Mouse (Mus musculus) cortical plate, adult 2 months (tissue): Measurements from ENCODE around the gene Auts2. TPM values are rescaled to one million over a fixed set of nuclear protein-coding genes. Genes with fewer than 3 reads are reported as not detected.

ENCODE experiments used
- H3K27ac ChIP-seq: fragments of 200-500 bp; 2 replicates; pipeline ENCODE4 v1.5.1; 2012; ENCODE audit warnings: low read length, control low read depth, inconsistent platforms; ENCODE audit not compliant: insufficient read depth
- H3K4me1 ChIP-seq: fragments of 200-500 bp; 2 replicates; pipeline ENCODE4 v1.6.1; 2011; ENCODE audit warnings: low read length; ENCODE audit not compliant: control insufficient read depth, insufficient read depth
- H3K4me3 ChIP-seq: fragments of 200-500 bp; 2 replicates; pipeline ENCODE4 v1.5.1; 2011; ENCODE audit warnings: mild to moderate bottlenecking, low read length, control low read depth; ENCODE audit not compliant: insufficient read depth
- CTCF ChIP-seq: fragments of 200-500 bp; IDR thresholded peaks from 2 replicates; pipeline ENCODE4 v1.5.1; 2011; ENCODE audit warnings: mild to moderate bottlenecking, control low read depth, low read length; ENCODE audit not compliant: insufficient read depth; ENCODE audit errors: extremely low read depth
- POLR2A ChIP-seq: fragments of 200-500 bp; IDR thresholded peaks from 2 replicates; pipeline ENCODE4 v1.6.1; 2011; ENCODE audit warnings: mild to moderate bottlenecking, low read length, control low read depth; ENCODE audit not compliant: insufficient read depth; ENCODE audit errors: extremely low read depth
- polyA plus RNA-seq: library from polyadenylated mRNA; depleted of rRNA; stranded (reverse); fragments of >200 nt; gene quantifications from 2 replicates; pipeline ENCODE4 v1.2.3, GENCODE M21; 2012

The Auts2 gene
- polyA plus RNA-seq, 1 experiment: 29.7 TPM

DNA sequence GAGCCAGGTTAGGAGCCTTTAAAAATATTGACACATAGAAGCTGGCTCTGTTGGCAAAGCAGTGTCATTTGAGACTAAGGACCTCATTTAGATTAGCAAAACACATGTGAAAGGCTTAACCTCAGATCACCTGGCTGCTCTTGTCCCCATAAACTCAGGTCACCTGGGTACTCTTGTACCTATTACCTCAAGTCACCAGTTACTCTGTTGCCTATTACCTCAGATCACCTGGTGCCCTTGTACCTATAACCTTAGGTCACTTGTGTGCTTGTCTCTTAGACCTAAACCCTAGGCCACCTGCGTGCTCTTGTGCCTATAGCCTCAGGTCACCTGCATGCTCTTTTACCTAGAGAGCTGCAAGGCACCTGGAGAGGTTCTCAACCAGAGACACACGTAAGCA, 928.9 kb downstream of the Auts2 start:
- TF ChIP-seq CTCF (no peak), POLR2A (no peak)
- Histone ChIP-seq H3K4me3 (peak overlapping the region; percentile 32), H3K27ac (no peak overlapping the region), H3K4me1 (no peaks in the 10 kb centered on the region)

DNA sequence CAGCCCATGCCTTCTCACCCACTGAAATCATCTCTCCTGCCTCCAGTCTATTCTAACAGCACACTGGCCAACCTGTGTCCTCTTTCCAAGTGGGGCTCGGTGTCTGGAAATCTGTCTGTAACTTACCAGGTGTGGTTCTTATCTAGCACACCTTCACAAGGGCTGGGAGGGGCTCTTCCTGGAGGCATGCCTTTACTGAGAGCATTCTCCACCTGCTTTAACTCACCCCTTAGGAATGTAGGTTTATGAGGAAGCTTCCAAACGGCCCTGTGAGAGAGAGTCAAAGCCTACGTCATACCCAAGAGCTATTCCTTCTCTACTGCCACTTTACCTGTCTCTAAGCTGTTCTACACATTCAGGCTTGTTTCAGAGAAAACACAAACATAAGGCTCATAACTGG, 929.8 kb downstream of the Auts2 start:
- Histone ChIP-seq H3K27ac (no peak overlapping the region), H3K4me3 (no peak overlapping the region), H3K4me1 (no peaks in the 10 kb centered on the region)
- TF ChIP-seq POLR2A (no peak), CTCF (no peak)

DNA sequence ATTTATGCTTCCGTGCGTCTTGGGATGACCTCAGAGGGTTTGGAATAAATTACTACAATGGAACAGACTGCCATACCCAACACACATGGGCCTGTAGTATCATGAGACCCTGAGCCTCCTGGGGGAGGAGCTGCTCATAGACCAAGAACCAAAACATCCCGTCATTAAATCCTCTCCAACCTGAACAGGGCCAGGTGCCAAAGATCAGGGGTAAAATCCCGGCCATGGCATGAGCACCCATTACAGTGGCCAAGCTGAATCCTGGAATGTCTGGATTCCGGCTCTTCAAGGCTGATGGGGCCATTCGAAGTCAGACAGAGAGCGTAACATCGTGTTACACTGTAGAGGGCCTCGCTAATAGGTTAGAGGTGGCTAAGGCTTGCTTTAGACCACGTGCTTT, 932.4 kb downstream of the Auts2 start:
- TF ChIP-seq CTCF (no peak), POLR2A (no peak)
- H3K27ac ChIP-seq: no peak overlapping the region
- H3K4me1 ChIP-seq: no peaks in the 10 kb centered on the region
- no peak overlapping the region for H3K4me3 ChIP-seq

DNA sequence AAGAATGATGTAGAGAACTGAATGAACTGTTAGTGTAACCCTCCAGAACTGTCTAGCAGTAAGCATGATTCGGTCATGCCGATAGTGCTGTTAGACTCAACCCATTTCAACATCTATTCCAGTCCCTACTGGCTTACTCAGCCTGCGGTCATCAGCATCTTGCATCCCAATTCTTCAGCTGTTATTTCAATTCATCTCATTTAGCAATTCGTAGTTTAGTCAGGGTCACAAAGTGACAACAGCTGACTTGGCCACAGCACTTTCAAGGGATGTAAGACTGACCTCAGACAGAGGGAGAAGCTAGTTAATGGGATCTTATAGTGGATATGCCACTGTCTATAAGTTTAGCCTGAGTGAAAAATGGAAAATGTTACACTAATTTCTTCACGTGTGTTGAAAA, 936.4 kb downstream of the Auts2 start:
- no peaks in the 10 kb centered on the region for H3K4me1 ChIP-seq
- no peak overlapping the region for H3K4me3 ChIP-seq
- TF ChIP-seq CTCF (no peak), POLR2A (no peak)
- no peak overlapping the region for H3K27ac ChIP-seq

DNA sequence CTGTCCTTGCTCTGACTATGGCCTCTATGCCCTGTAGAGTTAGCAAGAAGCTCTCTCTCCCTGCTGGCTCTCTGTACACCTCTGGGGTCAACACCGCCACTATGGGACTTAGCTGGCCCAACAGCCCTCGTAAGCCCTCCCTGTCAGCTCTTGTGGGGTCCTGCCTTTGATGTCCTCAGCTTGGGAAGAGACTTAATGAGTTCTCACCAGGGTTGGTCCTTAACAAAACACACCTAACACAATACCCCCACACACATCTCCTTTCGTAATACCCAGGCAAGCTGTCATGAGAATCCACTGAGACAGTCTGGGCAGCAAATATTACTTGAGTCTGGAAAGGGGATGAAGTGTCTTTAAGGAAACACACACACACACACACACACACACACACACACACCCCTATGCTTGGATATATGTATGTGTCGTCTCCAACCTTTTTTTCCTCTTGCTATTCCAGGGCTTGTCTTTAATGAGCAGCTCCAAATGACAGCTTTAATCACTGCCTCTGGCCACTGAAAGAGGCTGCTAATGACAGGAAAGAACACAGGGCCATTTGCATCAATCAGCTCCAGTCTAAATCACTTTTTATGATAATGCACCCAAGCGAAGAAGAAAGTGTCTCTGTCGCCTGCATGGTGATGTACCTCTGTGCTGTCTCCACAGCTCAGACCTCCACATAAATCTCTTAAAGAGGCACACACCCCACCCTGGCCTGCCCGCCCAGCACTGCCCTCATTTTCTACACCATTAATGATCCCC, 941.0 kb downstream of the Auts2 start:
- peaks cover 7% of the 10 kb centered on the region for H3K4me1 ChIP-seq
- no peak overlapping the region for H3K27ac ChIP-seq
- TF ChIP-seq CTCF: no peak
- no peak for TF ChIP-seq POLR2A

DNA sequence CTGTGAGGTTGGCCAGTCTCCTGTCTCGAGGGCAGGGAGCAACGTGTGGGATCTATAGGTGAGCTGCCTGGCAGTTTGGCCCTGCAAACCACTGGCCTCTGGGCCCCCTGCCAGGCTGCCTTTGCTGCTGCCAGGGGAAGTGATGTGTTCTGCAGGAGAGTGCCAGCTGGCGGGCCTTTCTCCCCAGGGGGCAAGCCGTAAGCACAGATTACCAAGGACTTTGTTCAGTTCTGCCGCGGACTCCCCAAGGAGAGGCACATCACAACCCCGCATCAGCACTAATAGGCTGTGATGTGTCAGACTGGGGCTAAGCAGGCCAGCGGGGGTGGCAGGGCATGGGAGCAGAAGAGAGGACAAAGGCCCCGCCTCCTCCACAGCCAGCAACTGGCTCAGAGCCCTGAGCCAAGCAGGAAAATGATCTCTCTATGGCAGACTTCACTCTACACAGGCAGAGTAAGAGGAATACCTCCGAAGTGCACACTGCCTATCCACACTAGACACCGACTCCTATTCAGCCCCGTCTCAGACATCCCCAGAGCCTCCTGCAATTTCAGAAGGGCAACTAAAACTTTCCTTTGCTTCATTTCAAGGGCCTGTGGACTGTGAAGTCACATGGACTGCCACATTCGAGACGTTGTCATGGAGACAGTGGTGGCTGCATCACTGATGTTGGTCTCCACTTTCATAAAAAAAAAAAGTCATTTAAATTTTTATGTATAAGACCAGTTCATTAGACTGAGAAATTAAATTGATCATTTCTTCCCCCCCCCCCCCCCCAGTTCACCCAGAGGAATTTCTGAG, 942.6 kb downstream of the Auts2 start:
- H3K27ac ChIP-seq: no peak overlapping the region; the same call in 1 of the 2 replicates
- TF ChIP-seq CTCF: no peak
- peaks cover 7% of the 10 kb centered on the region for H3K4me1 ChIP-seq
- no peak overlapping the region for H3K4me3 ChIP-seq

More for the DNA sequence above, 941.0 kb downstream of the Auts2 start:
- no peak overlapping the region for H3K4me3 ChIP-seq

DNA sequence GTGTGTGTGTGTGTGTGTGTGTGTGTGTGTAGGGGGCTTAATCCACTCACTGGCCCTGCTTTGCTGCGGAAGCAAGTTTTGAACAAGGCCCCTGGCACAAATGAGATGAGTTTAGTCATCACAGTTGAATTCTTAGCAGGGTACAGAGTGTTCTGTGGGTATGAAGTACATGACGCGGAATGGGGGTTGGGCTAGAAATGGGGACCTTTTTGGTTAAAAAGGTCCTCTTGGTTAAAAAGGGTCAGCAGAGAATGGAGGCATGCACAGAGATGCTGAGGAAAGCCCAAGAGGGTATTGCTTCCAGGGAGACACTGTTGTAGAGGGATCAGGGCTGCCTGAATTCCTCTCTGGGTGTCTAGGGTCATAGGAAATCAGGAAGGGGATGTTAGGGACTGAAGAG, 945.6 kb downstream of the Auts2 start:
- H3K4me3 ChIP-seq: no peak overlapping the region
- no peak overlapping the region for H3K27ac ChIP-seq
- TF ChIP-seq CTCF: no peak
- no peak for TF ChIP-seq POLR2A
- peaks cover 7% of the 10 kb centered on the region for H3K4me1 ChIP-seq

DNA sequence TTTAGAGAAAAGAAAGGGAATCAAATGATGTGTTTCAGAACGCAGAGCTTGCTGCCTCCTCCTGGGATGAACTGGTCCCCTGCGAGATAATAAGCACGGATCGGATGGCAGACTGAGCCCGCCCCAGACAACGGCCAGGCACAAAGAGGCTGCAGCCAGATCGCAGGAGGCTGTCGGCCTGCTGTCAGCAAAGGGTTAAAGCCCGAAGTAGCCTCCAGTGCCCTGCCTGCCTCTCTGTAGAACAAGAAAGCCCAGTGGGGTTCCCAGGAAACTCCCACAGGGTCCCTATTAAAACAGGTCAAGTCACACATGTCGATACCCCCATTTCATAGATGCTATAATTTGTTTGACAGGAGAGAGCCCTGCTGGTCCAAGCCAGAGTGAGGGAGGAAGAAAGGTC, 946.6 kb downstream of the Auts2 start:
- TF ChIP-seq POLR2A (no peak), CTCF (no peak)
- H3K4me3 ChIP-seq: no peak overlapping the region
- peaks cover 7% of the 10 kb centered on the region for H3K4me1 ChIP-seq
- no peak overlapping the region for H3K27ac ChIP-seq

DNA sequence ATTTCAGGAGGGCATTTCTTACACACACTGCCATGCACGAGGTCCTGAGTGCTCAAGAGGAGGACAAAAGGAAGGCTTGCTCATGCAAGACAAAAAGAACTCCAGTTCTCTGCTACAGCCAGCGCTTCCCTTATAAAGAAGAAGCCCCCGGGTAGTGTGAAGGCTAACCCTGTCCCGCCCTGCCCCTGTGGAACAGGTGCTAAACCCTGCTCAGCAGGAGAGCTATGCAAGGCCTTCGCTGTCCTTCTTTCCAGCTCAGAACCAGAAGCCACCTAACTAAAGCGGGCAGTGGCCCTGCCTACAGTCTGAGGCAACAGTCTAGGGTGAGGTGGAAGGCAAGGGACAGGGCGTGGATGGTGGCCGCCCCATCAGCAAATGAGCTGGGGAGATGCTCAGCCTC, 947.4 kb downstream of the Auts2 start:
- TF ChIP-seq POLR2A (no peak), CTCF (no peak)
- peaks cover 5% of the 10 kb centered on the region for H3K4me1 ChIP-seq
- no peak overlapping the region for H3K4me3 ChIP-seq
- H3K27ac ChIP-seq: no peak overlapping the region

DNA sequence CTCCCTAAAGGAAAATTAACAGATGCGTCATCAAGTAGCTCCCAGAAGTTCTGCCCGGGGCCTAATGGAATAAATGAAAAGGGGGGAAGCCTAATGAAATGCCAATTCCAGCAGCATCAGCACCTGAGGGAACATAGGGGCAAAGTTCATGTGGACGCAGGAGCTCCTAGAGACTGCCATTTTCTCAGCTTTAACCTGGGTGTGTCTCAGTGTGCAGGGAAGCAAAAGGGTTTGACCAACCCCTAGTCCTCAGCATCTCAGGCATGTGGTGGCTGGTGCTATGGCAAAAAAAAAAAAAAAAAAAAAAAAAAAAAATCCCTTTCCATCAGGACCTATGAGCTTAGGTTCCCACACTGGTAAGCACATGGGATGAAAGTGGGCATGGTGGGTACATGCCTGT, 948.5 kb downstream of the Auts2 start:
- Histone ChIP-seq H3K4me1 (no peaks in the 10 kb centered on the region), H3K27ac (no peak overlapping the region), H3K4me3 (no peak overlapping the region)
- TF ChIP-seq POLR2A (no peak), CTCF (no peak)
